Mouse (Mus musculus) ES-E14 (cell line): Measurements from ENCODE around the gene Lonrf2.

Experiments used
- MAFK ChIP-seq: IDR thresholded peaks from 2 replicates; pipeline ENCODE4 v1.6.1; 2014; ENCODE audit warnings: mild to moderate bottlenecking, low read depth, low read length, inconsistent platforms; ENCODE audit not compliant: insufficient read depth
- ZNF384 ChIP-seq: IDR thresholded peaks from 2 replicates; pipeline ENCODE4 v1.6.1; 2012; ENCODE audit warnings: low read depth, low read length, inconsistent platforms

DNA sequence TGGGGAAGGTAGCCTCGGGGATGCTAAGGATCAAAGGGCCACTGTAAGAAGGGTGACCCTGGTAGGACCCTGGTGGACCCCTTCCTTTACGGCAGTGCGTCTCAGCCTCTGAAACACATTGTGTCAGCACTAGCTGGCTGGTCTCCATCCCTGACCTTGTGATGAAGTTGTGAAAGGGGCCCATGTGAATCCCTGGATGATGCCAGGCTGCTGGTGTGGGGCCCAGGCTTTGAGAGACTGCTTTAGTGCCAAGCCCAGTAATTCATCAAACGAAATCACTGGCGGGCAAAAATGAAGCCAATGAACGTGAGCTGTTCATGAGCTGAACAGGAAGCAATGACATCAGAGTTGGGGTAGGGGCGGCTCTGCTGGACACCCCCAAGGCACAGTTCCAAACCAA, 50.2 kb downstream of the Lonrf2 start:
- TF ChIP-seq ZNF384 (no peak), MAFK (no peak)
